Mouse (Mus musculus): ENCODE data around the gene Epm2a. TPM values are rescaled to one million over a fixed set of nuclear protein-coding genes. Genes with fewer than 3 reads are reported as not detected.
A peak's percentile ranks its signal among the peaks of the same experiment; 100 is the strongest.

Epm2a gene
- polyA plus RNA-seq, 1 experiment from 2014 or later: 0.57 TPM

GRCm38 (mm10) chr10:11452537-11452936 lies 109.3 kb downstream of the Epm2a start:
- no peaks in the 10 kb centered on the region for H3K4me1 ChIP-seq (replicated peaks; ENCODE audit: control insufficient read depth, insufficient read depth, low read length)

GRCm38 (mm10) chr10:11457445-11457844 lies 114.2 kb downstream of the Epm2a start:
- Histone ChIP-seq H3K4me2 (ENCODE audit: low read length) (no peak overlapping the region), H3K36me3 (ENCODE audit: control insufficient read depth, insufficient read depth, low read length) (no peaks in the 10 kb centered on the region), H3K4me1 (replicated peaks; ENCODE audit: control insufficient read depth, insufficient read depth, low read length) (no peaks in the 10 kb centered on the region), H3K4me3 (ENCODE audit: low read depth, low read length) (no peak overlapping the region), H3K27ac (ENCODE audit: low read depth) (no peak overlapping the region), H3K9me3 (ENCODE audit: control insufficient read depth, low read length) (no peaks in the 10 kb centered on the region), H3K9ac (ENCODE audit: low read length) (no peak overlapping the region), H3K27me3 (replicated peaks; ENCODE audit: control insufficient read depth, insufficient read depth, low read length) (no peaks in the 10 kb centered on the region)
- DNase-seq (ENCODE audit: low spot score): no peak
- WGBS: 62% methylated on average over 1 of the region's 1 CpGs
- ATAC-seq (replicated peaks; ENCODE audit: low FRiP score, low TSS enrichment, low read depth): no peak

More at GRCm38 (mm10) chr10:11452537-11452936, 109.3 kb downstream of the Epm2a start:
- Histone ChIP-seq H3K4me2 (ENCODE audit: low read length) (no peak overlapping the region), H3K9me3 (ENCODE audit: control insufficient read depth, low read length) (no peaks in the 10 kb centered on the region), H3K9ac (ENCODE audit: low read length) (no peak overlapping the region), H3K36me3 (ENCODE audit: control insufficient read depth, insufficient read depth, low read length) (no peaks in the 10 kb centered on the region), H3K27ac (ENCODE audit: low read depth) (no peak overlapping the region), H3K4me3 (ENCODE audit: low read depth, low read length) (no peak overlapping the region), H3K27me3 (replicated peaks; ENCODE audit: control insufficient read depth, insufficient read depth, low read length) (no peaks in the 10 kb centered on the region)
- no peak for ATAC-seq (replicated peaks; ENCODE audit: low FRiP score, low TSS enrichment, low read depth)
- no peak for DNase-seq (ENCODE audit: low spot score)
- 87% methylated on average over 2 of the region's 2 CpGs for WGBS

GRCm38 (mm10) chr10:11491956-11492355 lies 148.8 kb downstream of the Epm2a start:
- WGBS: 49% methylated on average over 28 of the region's 28 CpGs
- H3K27me3 ChIP-seq (replicated peaks; ENCODE audit: control insufficient read depth, insufficient read depth, low read length): 0 out of 2 replicates have a peak, but pooled peaks cover 2% of the 10 kb centered on the region
- ATAC-seq (replicated peaks; ENCODE audit: low FRiP score, low TSS enrichment, low read depth): peak; percentile 100
- H3K9me3 ChIP-seq (ENCODE audit: control insufficient read depth, low read length): peaks cover 7% of the 10 kb centered on the region
- no peak overlapping the region for H3K4me2 ChIP-seq (ENCODE audit: low read length)
- no peak overlapping the region for H3K4me3 ChIP-seq (ENCODE audit: low read depth, low read length)
- H3K27ac ChIP-seq (ENCODE audit: low read depth): no peak overlapping the region
- peak; percentile 89 for DNase-seq (ENCODE audit: low spot score)
- H3K9ac ChIP-seq (ENCODE audit: low read length): no peak overlapping the region
- no peaks in the 10 kb centered on the region for H3K4me1 ChIP-seq (replicated peaks; ENCODE audit: control insufficient read depth, insufficient read depth, low read length)
- no peaks in the 10 kb centered on the region for H3K36me3 ChIP-seq (ENCODE audit: control insufficient read depth, insufficient read depth, low read length)

Other genes with a start within 250 kb of the Epm2a start
- gene Shprh, start 194.0 kb upstream of the Epm2a start, polyA plus RNA-seq (2014; fragmentation: Nextera tagmentation; extraction: Ambion mirVana): 20.6 and 24.1 TPM in 2 replicates
- gene Fbxo30, start 62.1 kb upstream of the Epm2a start, polyA plus RNA-seq (2014; fragmentation: Nextera tagmentation; extraction: Ambion mirVana): 23.1 and 26.7 TPM in 2 replicates